Mouse (Mus musculus) right cerebral cortex, postnatal 10 days (tissue): ENCODE measurements around the gene Rps7.
A peak's percentile ranks its signal among the peaks of the same experiment; 100 is the strongest.

ENCODE experiments used
- DNase-seq, 2 experiments: peaks; one replicate each; pipeline ENCODE4 v3.0.0; 2021; ENCODE audit warnings: low spot score in 2 of 2

Rps7 gene

DNA sequence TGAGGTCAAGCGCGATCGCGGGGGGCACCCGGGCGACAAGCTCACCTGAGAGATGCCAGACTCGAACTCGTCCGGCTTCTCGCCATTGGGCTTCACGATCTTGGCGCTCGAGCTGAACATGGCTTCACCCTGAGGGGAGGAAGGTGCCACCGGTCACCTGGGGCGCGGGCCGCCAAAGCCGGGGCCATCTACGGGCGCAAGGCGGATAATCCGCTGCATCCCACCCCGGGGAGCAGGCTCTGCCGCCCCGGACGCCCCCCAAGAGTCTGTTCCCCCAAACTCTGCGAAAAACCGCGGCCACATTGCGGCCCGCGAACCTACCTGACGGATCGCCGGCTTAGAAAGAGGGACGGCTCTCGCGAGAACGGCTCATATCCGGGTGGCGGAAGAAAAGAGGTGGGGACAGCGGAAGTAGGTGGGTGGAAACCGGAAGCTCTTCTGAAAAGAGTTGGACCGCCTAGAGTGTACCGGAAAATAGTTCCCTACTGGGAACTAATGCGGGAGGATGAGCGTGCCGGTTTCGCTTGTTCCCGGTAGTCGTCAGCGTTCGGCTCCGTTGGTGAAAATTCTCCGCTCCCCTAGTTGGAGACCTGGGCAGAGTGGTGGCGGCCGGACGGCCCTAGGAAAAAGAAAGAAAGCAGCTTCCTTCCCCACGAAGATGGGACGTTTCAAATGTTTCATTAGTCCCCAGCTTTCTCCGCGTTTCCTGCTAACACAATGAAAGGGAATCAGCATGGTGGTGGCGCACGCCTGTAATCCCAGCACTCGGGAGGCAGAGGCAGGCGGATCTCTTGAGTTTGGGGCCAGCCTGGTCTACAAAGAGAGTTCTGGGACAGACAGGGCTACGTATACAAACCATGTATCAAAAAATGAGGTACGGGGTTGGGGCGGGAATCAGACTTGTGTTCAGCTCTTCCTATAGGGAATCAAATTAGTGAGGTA, at the start of gene Rps7:
Gene Rps7, minus strand, starts transcription at position 419 of the 942 bp plus-strand sequence.
- DNase-seq = peak; percentile 96 to 97

- no peak for DNase-seq
These were observed 48.9 kb upstream of the Rps7 start for GRCm38 (mm10) chr12:28684674-28685073.

GRCm38 (mm10) chr12:28675925-28676209, 40.1 kb upstream of the Rps7 start:
- DNase-seq = no peak

DNA sequence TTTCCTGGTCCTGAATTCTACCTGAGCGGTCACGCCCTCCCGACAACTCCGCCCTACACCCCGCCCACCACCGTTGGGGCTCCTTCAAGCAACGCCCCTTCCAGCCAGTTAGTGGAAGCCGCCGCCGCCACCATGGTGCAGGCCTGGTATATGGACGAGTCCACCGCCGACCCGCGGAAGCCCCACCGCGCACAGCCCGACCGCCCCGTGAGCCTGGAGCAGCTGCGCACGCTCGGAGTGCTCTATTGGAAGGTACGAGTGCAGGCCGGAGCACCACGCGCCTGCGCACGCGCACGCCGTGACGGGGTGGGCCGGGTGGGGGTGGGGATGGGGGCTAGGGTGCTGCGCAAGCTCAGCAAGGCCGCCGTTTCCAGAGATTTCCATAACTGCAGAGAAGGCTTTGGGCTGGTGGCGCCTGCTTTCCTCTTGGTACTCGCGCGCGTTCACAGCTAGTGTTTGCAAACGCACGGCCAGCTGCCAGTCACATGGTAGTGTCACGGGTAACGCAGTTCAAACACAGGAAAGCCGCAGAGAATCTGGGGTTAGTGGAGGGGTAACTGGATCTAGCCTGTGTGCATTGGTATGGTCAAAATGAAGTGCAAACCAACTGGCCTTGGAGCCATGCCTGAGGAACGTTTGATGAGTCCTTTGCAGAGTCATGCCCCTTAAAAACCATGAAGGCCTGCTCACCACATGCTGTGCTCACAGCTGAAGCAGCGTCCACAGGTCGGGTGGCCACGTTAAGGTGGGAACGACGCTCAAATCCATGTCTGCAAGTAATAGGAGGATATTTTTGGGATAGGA, 39.6 kb upstream of the Rps7 start, which contains the start of gene Adi1:
Gene Adi1, plus strand, starts transcription at position 111 of the 804 bp plus-strand sequence.
- peak; percentile 93 to 94 for DNase-seq

DNA sequence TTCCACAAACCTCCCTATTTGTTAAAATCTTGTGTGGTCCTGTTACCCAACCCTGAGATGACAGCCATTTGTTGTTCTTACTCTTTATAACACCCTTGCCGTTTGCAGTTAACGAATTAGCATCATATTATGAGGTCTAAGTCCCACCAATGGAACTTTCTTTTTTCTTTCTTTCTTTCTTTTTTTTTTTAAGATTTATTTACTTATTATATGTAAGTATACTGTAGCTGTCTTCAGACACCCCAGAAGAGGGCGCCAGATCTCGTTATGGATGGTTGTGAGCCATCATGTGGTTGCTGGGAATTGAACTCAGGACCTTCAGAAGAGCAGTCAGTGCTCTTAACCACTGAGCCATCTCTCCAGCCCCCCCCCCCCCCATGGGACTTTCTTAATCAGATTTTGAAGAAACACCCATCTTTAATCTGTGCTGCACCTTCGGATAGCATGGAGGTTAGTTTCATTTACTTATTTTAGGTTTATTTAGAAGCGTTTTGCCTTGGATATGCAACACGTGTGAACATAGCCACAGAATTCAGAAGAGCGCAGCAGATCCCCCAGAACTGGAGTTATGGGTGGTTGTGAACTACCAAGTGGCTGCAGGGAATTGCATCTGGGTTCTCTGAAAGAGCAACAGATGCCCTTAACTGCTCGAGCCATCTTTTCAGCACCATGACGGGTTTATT, 38.4 kb upstream of the Rps7 start:
- no peak for DNase-seq

DNA sequence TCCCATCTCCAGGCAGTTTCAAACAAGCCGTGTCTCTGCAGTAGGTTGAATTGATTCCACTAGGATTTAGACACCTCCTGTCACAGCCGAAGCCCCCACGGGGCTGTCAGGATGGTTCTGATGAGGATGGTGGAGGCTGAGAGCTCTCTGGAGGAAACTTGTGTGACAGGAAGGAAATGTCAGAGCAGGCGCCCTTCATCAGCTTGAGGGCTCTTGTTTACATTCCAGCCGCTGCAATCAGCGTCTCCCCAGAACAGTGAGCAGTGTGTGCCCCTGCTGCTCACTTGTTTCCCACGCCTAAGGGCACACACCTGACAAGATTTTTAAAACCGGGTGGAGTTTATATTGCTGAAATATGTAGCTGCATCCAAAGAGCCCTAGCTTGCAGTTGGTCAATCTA, 31.5 kb upstream of the Rps7 start:
- DNase-seq = no peak

GRCm38 (mm10) chr12:28666734-28667133, 31.0 kb upstream of the Rps7 start:
- DNase-seq = no peak

- DNase-seq = no peak
These were observed 26.9 kb upstream of the Rps7 start for GRCm38 (mm10) chr12:28662628-28663027.

GRCm38 (mm10) chr12:28649141-28650110, 13.7 kb upstream of the Rps7 start, which contains the start of gene Rnaseh1:
Gene Rnaseh1, plus strand, starts transcription at chr12:28649602.
- DNase-seq = peak; percentile 94 to 96

GRCm38 (mm10) chr12:28638778-28639177, 3.0 kb upstream of the Rps7 start:
- no peak for DNase-seq

DNA sequence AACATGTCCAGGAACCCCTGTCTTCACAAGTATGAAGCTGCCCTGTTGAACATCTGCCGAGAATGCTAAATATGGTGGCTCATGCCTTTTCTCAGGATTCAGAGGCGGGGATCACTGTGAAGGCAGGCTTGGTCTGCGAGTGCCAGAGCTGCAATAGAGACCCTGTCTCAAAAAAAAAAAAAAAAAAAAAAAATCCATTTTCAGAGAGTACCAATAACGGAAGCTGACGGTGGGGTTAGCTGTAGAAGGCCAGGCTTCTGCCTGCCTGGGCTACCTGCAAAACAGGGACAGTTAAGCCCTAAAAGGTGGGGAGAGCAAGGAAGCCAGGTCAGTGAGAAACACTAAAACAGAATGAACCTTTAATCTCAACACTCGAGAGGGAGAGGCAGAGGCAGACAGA, 790 bp upstream of the Rps7 start:
- DNase-seq = no peak

- no peak for DNase-seq
These were observed 657 bp downstream of the Rps7 start for GRCm38 (mm10) chr12:28635058-28635534.

DNA sequence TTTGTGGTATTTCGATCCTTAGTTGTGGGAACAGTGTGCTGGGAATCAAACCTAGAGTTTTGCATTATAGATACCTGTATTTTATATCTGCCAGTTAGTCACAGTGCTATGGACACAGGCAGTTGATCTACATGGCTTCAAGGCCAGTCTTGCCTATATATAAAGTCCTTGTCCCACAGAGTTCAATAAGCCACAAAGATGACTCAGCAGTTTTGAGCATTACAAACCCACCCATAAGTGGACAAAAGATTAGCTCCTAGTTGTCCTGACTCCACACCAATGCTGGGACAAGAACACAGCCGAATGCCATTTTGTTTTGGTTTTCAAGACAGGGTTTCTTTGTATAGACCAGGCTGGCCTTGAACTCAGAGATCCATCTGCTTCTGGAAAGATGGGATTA, 7.3 kb downstream of the Rps7 start:
- no peak for DNase-seq

- DNase-seq = no peak
These were observed 8.7 kb downstream of the Rps7 start for GRCm38 (mm10) chr12:28627092-28627491.

GRCm38 (mm10) chr12:28625407-28625806, 10.3 kb downstream of the Rps7 start:
- no peak for DNase-seq

DNA sequence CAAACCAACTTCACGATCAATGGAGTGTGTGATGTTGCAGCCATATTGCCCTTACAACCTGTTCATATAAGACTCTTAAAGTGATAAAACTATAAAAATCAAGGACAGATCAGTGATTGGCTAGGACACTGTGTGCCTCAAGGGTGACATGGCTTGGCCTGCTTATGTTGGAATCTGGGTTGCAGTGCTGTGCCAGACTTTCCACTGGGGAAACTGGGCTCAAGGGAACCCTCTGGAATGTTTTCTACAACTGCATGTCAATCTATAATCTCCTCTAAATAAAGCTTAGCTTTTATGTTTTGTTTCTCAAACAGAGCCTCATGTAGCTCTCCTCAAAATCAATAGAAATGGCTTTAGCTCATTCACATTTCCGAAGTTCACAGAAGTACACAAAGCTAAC, 11.5 kb downstream of the Rps7 start:
- no peak for DNase-seq

DNA sequence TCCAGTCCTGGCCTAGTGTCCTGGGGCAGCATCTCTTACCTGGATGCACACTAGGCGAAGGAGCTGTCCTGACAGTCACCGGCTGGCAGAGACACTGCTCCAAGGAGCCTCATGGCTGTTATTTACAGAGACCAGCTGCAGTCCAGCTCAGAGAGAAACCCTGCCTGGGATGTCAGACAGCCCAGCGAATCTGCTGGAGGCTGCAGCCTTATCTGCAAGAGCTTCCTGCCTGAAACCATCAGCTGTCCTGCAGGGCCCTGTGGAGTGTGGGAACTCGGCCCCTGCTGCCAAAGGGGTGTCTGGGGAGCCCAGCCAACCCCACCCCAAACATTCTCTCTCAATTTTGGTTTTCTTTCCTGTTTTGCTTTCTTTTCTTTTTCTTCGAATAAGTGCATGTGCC, 12.6 kb downstream of the Rps7 start, which contains the start of gene Colec11:
Gene Colec11, minus strand, starts transcription at position 183 of the 400 bp plus-strand sequence.
- no peak for DNase-seq

DNA sequence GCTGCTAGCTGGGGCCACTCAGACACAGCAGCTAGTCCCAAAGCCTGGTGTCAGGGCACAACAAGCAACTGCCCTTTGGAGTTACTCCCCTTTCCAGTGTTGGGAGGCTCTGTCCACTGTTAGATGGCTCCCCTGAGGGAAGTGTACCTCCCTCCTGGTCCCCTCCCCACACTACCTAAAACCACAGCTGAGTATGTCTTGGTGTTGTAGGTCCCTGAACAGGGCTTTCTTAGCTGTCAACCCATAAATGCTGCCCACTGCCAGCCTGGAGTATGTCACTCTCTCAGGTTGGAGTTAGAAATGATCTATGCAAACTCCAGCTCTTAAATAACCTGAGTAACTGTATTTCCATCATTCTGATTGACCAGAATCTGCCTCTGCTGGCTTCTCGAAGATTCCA, 13.1 kb downstream of the Rps7 start:
- no peak for DNase-seq

DNA sequence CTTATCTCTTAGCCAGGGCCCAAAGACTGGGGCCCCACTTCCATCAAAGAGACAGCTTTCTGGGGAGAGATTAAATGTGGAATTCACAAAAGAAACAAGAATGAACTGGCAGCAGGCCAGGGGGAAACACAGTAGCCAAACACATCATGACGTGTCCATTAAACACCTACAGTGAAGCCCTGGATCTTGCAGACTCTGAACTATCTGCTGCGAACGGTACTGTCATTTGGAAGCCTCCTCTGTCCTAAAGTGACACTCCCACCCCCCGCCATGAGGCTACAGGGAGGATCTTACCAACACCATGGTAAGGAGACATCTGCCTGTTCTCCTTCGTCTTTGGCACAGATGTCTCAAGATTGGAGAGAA, 13.6 kb downstream of the Rps7 start:
- no peak for DNase-seq

DNA sequence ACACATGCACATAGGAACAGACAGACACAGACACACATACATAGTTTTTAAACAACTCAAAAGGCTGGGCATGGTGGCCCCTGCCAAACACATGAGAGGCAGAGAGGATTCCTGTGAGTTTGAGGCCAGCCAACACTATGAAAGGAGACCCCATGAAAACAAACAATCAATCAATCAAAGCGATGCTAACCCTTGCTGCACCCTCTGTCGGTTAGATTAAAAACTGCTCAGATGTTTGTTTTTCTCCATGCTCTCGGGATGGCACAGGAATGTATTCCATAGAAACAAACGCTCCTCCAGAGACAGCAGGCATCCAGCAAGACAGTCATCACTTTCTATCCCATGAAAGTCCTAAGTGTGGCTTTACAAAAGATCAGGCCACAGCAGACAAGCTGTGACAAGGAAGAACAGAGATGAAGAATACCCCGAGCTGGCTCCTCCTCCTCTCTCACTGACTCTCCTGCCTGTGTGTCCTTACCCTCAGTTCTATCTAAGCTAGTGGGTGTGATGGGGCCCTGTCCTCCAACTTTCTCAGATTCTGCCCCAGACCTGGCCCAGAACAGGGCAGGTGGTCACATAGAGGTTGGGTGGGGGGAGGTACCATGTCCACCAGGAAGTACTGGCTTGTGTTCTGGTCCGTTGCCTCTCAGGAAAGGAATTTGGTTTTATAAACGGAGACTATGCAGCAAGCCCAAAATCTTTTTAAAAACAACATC, 14.1 kb downstream of the Rps7 start:
- DNase-seq = no peak
